Mouse (Mus musculus): ENCODE results near the gene Ptpn3.

The Ptpn3 gene

GRCm38 (mm10) chr4:57263061-57263685 is 38.5 kb downstream of the Ptpn3 start:
- no peak for DNase-seq (ENCODE audit: low read depth, low spot score)

- DNase-seq (ENCODE audit: low read depth, low spot score): no peak
These were observed 39.2 kb downstream of the Ptpn3 start for GRCm38 (mm10) chr4:57262451-57262850.

DNA sequence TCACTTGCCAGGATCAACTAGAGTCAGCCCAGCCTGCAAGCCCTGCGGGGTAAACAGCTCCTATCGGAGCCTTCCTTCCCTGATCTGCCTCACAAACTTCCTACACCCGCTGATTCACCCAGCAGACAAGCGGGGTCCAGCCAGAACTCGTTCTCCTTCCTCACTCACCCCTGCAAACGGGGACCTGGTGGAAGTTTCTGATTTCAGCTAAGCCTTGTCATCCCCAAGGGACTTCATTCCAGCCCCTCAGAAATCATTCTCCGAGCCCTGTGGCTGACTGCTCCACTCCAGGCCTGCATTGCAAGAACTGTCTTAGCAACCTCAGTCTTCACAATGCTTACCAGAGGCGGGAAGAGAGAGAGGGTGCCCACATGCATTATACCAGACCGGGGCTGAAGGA is 39.8 kb downstream of the Ptpn3 start:
- DNase-seq (ENCODE audit: low read depth, low spot score): no peak

DNA sequence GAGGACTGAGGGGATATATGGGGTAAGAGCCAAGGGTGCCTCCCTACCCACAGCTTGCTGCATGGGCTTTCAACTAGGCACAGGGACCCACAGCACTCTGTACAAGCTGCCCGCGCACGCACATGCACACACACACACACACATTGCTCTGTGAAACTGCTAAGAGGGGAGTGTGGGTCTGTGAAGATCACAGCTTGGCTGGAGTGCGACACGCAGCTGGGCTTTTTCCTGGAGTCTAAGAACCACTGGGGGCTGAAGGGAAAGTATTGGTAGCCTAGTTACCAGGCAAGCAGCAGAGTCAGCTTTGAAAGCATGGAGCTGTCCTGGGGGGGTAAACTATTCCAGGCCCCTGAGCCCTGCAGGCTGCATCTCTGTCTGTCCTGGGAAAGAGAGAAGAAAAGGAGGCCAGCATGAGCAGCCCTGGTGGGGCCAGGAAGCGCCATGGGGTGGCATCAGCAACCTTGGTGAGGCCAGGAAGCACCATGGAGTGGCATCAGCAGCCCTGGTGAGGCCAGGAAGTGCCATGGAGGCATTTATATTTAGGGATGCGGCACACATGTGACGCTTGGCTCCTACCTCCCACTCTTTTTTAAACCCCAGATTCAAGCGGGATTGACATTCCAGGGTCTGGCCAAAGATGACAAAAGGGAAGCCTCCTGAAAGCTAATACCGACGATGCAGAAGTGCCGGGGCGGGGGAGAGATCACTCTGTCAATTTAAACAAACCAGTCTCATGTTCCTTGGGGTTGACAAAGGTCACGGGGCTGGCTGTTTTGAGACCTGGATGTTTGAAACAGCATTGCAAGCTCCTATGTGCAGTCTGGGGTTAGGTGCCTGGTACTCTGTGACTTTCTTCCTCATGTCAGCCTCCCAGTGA is 43.2 kb downstream of the Ptpn3 start:
- no peak for DNase-seq (ENCODE audit: low read depth, low spot score)

DNA sequence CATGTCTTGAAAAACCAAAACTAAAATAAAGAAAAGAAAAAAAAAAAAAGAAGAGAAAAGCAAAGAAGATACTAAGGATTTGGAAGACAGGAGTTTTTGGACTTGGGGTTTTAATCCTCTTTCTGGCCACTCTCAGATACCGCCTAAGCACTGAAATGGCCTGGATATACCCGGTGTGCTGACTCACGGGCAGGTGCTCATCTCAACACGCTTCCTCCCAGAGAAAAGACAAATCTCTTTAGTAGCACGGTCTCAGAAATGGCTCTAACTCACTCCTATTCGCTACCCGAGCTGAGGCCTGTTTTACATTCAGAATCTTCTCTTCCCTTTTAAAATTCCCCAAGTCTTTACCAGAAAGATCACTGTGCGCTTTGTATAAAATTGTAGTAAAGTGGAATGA is 44.2 kb downstream of the Ptpn3 start:
- no peak for DNase-seq (ENCODE audit: low read depth, low spot score)

DNA sequence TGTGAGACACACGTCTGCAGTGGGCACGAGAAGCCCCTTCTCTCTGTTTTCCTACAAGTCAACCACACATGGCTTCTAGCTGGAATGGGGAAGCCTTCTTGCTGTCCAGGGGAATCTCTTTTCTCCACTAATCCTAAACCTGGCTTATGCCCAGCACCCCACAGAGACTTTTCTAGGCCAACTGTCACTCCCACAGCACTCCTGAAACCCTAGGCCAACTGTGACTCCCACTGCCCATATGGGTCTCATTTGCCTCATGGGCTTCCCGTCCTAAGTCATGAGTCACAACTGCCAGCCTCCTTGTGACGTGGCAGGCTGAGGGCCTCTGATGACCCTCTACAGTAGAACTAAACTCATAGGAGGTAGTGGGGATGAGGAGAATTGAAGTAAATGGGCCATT is 44.9 kb downstream of the Ptpn3 start:
- DNase-seq (ENCODE audit: low read depth, low spot score): no peak

DNA sequence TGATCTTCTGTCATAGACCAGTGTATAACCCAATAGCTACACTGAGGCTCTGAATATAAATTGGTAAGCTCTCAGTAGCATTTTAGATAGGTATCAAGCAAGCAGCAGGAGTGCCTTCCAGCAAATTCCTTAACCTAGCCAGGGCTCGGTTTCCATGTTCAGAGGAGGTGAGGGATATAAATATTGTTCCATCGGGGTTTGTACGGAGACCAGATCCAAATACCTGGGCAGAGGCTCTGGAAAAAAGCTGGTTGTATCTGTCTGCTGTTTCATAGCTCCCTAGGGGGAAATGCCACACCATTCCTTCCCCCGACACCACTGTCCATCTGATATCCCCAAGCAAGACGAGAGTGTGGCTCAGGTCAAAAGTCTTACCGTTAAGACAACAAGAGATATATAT is 47.2 kb downstream of the Ptpn3 start:
- DNase-seq (ENCODE audit: low read depth, low spot score): no peak

GRCm38 (mm10) chr4:57250636-57251035 is 51.0 kb downstream of the Ptpn3 start:
- DNase-seq (ENCODE audit: low read depth, low spot score): no peak

DNA sequence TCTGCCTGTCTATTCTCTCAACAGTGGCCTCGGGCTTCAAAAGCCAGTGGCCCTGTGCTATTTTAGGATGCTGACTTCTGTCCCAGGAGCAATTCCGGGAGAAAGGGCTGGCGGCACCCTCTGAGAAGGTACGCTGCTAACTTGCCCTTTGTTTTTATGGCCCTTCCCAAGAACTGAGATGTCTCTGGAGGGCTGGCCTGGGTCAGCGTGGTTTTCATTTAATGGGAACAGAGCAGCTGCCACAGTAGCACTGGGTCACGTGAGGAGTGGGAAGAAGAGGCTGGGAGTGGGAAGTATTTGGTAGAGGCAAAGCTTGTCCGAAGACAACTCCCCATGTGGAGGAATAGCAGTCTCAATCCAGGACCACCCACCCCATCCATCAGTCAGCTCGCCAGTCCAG is 52.5 kb downstream of the Ptpn3 start:
- no peak for DNase-seq (ENCODE audit: low read depth, low spot score)

DNA sequence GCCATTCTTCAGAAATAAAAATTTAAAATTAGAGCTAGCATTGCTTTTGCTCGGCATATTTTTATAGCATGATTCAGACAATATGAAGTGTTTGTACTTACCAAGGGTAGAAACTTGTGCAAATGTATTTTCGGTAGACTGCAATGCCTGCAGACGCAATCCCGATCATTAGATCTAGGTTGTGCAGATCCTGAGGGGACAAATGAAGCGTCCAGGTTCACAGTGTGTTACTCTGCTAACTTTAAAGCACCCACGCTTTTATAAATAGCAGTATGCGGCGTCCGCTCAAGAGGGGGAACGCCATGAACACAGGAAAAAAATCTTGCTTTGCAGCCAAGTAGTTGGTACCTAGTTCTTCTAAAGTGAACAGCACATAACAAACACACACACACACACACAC is 56.8 kb downstream of the Ptpn3 start:
- no peak for DNase-seq (ENCODE audit: low read depth, low spot score)

DNA sequence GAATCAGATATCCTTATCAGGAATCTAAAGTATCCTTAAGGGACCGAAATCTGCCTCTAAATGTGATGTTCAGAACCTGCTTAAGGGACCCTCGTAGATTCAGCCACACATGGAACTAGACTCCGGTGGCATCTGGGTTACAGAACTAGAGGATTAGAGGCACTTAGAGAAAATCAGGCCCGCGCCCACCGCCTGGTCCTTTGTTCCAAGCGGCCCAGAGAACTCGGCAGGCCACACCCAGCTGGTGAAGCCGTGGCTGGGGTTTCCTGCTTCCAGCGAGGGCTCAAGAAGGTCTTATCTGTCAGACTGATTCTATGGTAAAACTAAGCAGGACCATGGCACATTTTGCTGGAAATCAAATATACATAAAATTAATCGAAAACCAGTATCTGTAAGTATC is 58.3 kb downstream of the Ptpn3 start:
- no peak for DNase-seq (ENCODE audit: low read depth, low spot score)

DNA sequence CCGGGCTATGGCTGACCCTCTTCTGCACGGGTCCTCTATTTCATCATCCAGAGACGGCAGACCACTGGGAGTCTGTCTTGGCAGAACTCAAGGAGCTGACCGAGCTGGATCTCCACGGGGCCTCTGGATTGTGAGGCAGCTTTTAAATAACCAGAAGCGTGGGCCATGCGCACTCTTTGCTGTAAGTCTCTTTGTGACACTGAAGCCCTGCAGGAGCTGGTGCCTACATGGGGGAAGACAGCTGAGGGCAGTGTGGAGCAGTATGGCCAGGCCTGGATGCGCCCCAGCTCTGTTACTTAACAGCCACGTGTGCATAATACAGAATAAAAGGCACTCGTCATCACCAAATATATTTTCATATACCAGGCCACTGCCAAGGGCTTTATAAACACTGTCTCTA is 60.7 kb downstream of the Ptpn3 start:
- no peak for DNase-seq (ENCODE audit: low read depth, low spot score)

DNA sequence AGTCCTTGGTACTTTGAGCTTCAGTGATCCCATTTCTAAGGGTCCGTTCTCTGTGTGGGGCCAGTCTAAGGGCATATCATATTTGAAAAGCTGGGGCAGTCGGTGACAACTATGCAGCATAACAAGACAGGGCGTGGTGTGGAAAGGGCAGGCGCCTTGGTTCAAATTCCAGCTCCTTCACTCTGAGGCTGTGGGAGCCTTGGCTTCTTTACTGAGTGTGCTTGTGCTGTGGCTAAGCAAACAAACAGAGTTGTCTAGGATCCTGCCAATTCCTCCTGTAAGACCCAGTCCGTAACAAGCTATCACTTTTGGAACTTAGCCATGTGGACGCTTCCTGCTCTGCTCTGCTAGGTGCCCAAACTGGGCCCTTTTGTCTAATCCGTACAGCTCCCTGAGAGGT is 61.5 kb downstream of the Ptpn3 start:
- no peak for DNase-seq (ENCODE audit: low read depth, low spot score)

DNA sequence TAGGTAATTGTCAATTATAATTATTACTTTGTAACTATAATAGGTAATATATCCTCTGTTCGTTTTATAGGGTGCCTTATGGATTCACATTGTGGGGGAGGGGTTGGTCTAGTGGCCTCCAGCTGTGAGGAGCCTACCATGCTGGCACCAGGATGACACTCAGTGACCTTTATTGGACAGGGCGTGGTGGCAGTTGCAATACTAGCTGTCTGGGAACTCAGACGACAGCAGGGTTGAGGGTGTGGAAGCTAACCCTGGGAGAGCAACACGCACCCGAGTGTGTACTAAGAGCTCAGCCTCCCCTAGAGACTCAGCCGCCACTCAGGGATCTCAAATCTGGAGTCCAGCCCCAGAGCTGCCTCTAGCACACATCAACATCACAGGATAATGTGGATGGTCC is 62.5 kb downstream of the Ptpn3 start:
- no peak for DNase-seq (ENCODE audit: low read depth, low spot score)

- no peak for DNase-seq (ENCODE audit: low read depth, low spot score)
These were observed 63.5 kb downstream of the Ptpn3 start for GRCm38 (mm10) chr4:57238118-57238517.

- DNase-seq (ENCODE audit: low read depth, low spot score): no peak
These were observed 65.1 kb downstream of the Ptpn3 start for GRCm38 (mm10) chr4:57236513-57236912.

GRCm38 (mm10) chr4:57235741-57236140 is 65.9 kb downstream of the Ptpn3 start:
- DNase-seq (ENCODE audit: low read depth, low spot score): no peak

DNA sequence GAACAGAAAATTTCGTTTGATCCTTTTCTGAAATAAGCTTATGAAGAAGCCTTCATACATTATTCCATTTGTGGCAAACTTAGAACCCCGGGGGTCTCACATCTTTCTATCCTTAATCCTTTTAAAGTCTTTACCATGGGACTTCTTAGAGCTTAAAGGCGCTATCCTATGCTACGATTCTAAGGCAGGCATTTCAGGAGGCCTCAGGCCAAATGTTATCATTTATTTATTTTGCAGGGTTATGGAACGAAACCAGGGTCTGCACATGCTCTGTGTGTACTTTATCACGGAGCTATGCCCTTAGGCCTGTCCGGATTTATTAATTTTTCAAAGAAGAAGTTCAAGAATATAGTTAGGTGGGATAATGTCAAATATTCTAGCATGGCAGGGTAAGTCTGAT is 67.3 kb downstream of the Ptpn3 start:
- DNase-seq (ENCODE audit: low read depth, low spot score): no peak

DNA sequence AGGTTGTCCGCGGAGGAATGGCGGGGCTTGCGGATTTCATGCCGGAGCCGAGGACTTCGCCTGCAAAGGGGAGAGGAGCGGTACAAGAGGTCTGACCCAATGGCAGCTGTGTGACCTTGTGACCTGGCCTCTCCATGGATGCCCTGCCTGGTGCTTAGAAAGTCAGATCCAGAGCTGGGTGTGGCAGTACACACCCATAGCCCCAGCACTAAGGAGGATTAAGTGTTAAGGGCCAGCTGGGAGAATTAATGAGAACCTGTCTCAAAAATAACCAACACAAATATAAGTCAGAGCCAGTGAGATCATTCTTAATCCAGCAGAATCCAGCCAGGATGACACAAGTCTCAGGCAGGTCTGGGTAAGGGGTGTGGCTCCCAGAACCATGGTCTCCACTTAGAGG is 69.2 kb downstream of the Ptpn3 start:
- DNase-seq (ENCODE audit: low read depth, low spot score): no peak

GRCm38 (mm10) chr4:57231323-57231722 is 70.3 kb downstream of the Ptpn3 start:
- DNase-seq (ENCODE audit: low read depth, low spot score): no peak

DNA sequence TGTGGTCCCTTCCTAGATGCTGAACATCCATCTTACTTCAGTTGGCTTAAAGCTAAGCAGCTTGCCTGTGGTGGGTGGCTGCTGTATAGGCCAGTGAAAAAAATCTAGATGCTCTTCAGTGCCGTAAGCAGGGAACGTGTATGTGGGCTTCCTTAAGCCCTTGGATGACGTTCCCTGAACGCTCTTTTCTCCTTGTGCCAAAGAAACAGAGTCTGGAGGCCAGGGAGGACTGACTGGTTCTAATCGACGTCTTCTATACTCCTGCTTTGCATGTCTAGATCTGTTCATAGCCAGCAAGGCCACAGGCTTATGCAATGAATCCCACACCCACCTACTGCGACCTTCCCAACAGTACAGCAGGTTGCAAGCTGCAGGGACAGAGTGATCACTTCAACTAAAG is 71.3 kb downstream of the Ptpn3 start:
- DNase-seq (ENCODE audit: low read depth, low spot score): no peak

GRCm38 (mm10) chr4:57228601-57229520 is 72.8 kb downstream of the Ptpn3 start:
- DNase-seq (ENCODE audit: low read depth, low spot score): no peak

Measured in retina, adult 2 months (tissue).